Mouse (Mus musculus) lung, postnatal 0 days (tissue): ENCODE data around the gene Rabgef1. TPM values are rescaled to one million over a fixed set of nuclear protein-coding genes. Genes with fewer than 3 reads are reported as not detected.
A peak's percentile ranks its signal among the peaks of the same experiment; 100 is the strongest.

Source experiments
- ATAC-seq: fragments of 200-750 bp; cut with Nextera tagmentation; 2 replicates; pipeline ENCODE4 v1.8.0; 2017; ENCODE audit warnings: moderate library complexity
- DNase-seq: peaks from one replicate; pipeline ENCODE4 v3.0.0-alpha.2; 2016; ENCODE audit warnings: low spot score
- H3K27ac ChIP-seq: fragments of 300-500 bp; sonication (generic); 2 replicates; pipeline ENCODE4 v1.5.1; 2014; ENCODE audit warnings: antibody characterized with exemption, mild to moderate bottlenecking, low read length, mixed read lengths
- H3K27me3 ChIP-seq: fragments of 300-500 bp; sonication (generic); replicated peaks from 2 replicates; pipeline ENCODE4 v1.6.1; 2014; ENCODE audit warnings: low read length, mixed read lengths; ENCODE audit not compliant: insufficient read depth
- H3K36me3 ChIP-seq: fragments of 300-500 bp; sonication (generic); 2 replicates; pipeline ENCODE4 v1.6.1; 2014; ENCODE audit warnings: low read length, mixed read lengths; ENCODE audit not compliant: insufficient read depth
- H3K4me1 ChIP-seq: fragments of 300-500 bp; sonication (generic); 2 replicates; pipeline ENCODE4 v1.6.1; 2014; ENCODE audit warnings: antibody characterized with exemption, low read depth, low read length, mixed read lengths; ENCODE audit not compliant: insufficient read depth
- H3K4me2 ChIP-seq: fragments of 300-500 bp; sonication (generic); replicated peaks from 2 replicates; pipeline ENCODE4 v1.6.1; 2014; ENCODE audit warnings: low read depth, mild to moderate bottlenecking, low read length, moderate library complexity, mixed read lengths
- H3K4me3 ChIP-seq: fragments of 300-500 bp; sonication (generic); 2 replicates; pipeline ENCODE4 v1.5.1; 2014; ENCODE audit warnings: low read depth, low read length
- H3K9ac ChIP-seq: fragments of 300-500 bp; sonication (generic); replicated peaks from 2 replicates; pipeline ENCODE4 v1.6.1; 2014; ENCODE audit warnings: low read depth, mild to moderate bottlenecking
- H3K9me3 ChIP-seq: fragments of 300-500 bp; sonication (generic); 2 replicates; pipeline ENCODE4 v1.6.1; 2016; ENCODE audit warnings: low read length, mixed read lengths
- CTCF ChIP-seq: IDR thresholded peaks from 2 replicates; pipeline ENCODE4 v1.5.1; 2016; ENCODE audit warnings: antibody characterized with exemption, mild to moderate bottlenecking
- EP300 ChIP-seq: IDR thresholded peaks from 2 replicates; pipeline ENCODE4 v1.6.1; 2016; ENCODE audit warnings: antibody characterized with exemption, mild to moderate bottlenecking, control low read depth
- WGBS: fragments of 180-500 bp; shearing (Covaris S2); extraction: QIAGEN DNeasy Blood & Tissue Kit; methylation state at CpG from one replicate; pipeline ENCODE4 v1.1.7; 2014; 5-methylcytosine and 5-hydroxymethylcytosine counted together
- polyA plus RNA-seq: library from polyadenylated mRNA; unstranded; fragments of >200 nt; fragmentation: Nextera tagmentation; extraction: Ambion mirVana; gene quantifications from 2 replicates; pipeline ENCODE4 v1.2.1, GENCODE M21; 2015

The Rabgef1 gene
- polyA plus RNA-seq, 1 experiment from 2014 or later = 50.5 TPM

- H3K4me1 ChIP-seq = peaks cover 4% of the 10 kb centered on the region; the same call in 1 of the 2 replicates
- peak overlapping the region; percentile 63 for H3K9ac ChIP-seq
- DNase-seq (peak; percentile 100), ATAC-seq (peak; percentile 94)
- no peaks in the 10 kb centered on the region for H3K27me3 ChIP-seq
- WGBS = under 1% methylated on average over 25 of the region's 25 CpGs
- peak overlapping the region; percentile 66 for H3K4me2 ChIP-seq
- peak overlapping the region; percentile 74 for H3K27ac ChIP-seq
- no peaks in the 10 kb centered on the region for H3K9me3 ChIP-seq
- H3K4me3 ChIP-seq = peak overlapping the region; percentile 63
- no peak for TF ChIP-seq CTCF
- TF ChIP-seq EP300 = 0 out of 2 replicates have a peak, but pooled peaks have one; percentile 43
- H3K36me3 ChIP-seq = no peaks in the 10 kb centered on the region; the same call in 1 of the 2 replicates
Measured at GRCm38 (mm10) chr5:130256678-130257271, 85.2 kb downstream of the Rabgef1 start.

- peaks cover 4% of the 10 kb centered on the region; the same call in 1 of the 2 replicates for H3K4me1 ChIP-seq
- peak overlapping the region; percentile 74 for H3K27ac ChIP-seq
- H3K9ac ChIP-seq = peak overlapping the region; percentile 63
- 8% methylated on average over 8 of the region's 8 CpGs for WGBS
- no peaks in the 10 kb centered on the region; the same call in 1 of the 2 replicates for H3K36me3 ChIP-seq
- H3K9me3 ChIP-seq = no peaks in the 10 kb centered on the region
- DNase-seq (no peak), ATAC-seq (no peak)
- peak overlapping the region; percentile 63 for H3K4me3 ChIP-seq
- TF ChIP-seq CTCF = no peak
- TF ChIP-seq EP300 = no peak
- H3K4me2 ChIP-seq = peak overlapping the region; percentile 66
- no peaks in the 10 kb centered on the region for H3K27me3 ChIP-seq
Measured at GRCm38 (mm10) chr5:130257303-130257702, 85.7 kb downstream of the Rabgef1 start.

- Histone ChIP-seq H3K4me3 (no peak overlapping the region), H3K36me3 (peaks cover 6% of the 10 kb centered on the region; the same call in 1 of the 2 replicates), H3K4me1 (no peaks in the 10 kb centered on the region), H3K27me3 (no peaks in the 10 kb centered on the region), H3K27ac (no peak overlapping the region), H3K4me2 (no peak overlapping the region), H3K9ac (no peak overlapping the region), H3K9me3 (no peaks in the 10 kb centered on the region)
- WGBS = 67% methylated on average over 11 of the region's 11 CpGs
- DNase-seq (peak; percentile 31), ATAC-seq (no peak)
- peak; percentile 56 for TF ChIP-seq CTCF
- no peak for TF ChIP-seq EP300
Measured at GRCm38 (mm10) chr5:130263454-130263853, 91.9 kb downstream of the Rabgef1 start.

Other genes with a start within 250 kb of the Rabgef1 start
- gene Vkorc1l1, start 229.8 kb upstream of the Rabgef1 start, polyA plus RNA-seq = 14.9 and 15.2 TPM in 2 replicates
- 49.0 and 50.0 TPM in 2 replicates for gene Gusb, start 168.7 kb upstream of the Rabgef1 start, polyA plus RNA-seq
- gene Asl, start 142.6 kb upstream of the Rabgef1 start, polyA plus RNA-seq = 27.3 and 29.7 TPM in 2 replicates
- gene Crcp, start 142.5 kb upstream of the Rabgef1 start, polyA plus RNA-seq = 31.0 and 31.5 TPM in 2 replicates
- gene Tpst1, start 98.5 kb upstream of the Rabgef1 start, polyA plus RNA-seq = 31.5 and 36.9 TPM in 2 replicates
- 5.1 and 5.5 TPM in 2 replicates for gene Kctd7, start 26.9 kb upstream of the Rabgef1 start, polyA plus RNA-seq
- gene Tmem248, start 45.3 kb downstream of the Rabgef1 start, polyA plus RNA-seq = 41.0 and 46.4 TPM in 2 replicates
- 94.8 and 97.5 TPM in 2 replicates for gene Sbds, start 83.7 kb downstream of the Rabgef1 start, polyA plus RNA-seq
- gene Tyw1, start 83.8 kb downstream of the Rabgef1 start, polyA plus RNA-seq = 16.1 and 16.5 TPM in 2 replicates
- gene Caln1, start 197.7 kb downstream of the Rabgef1 start, polyA plus RNA-seq = not detected in 2 replicates
- gene A330070K13Rik, start 212.8 kb downstream of the Rabgef1 start, polyA plus RNA-seq = not detected in 2 replicates